Mouse (Mus musculus): ENCODE results near the gene Nrip1. TPM values are rescaled to one million over a fixed set of nuclear protein-coding genes. Genes with fewer than 3 reads are reported as not detected.
"Not testable (repeated sequence)": the region's sequence is repeated elsewhere in the genome, so short reads cannot be mapped to it uniquely, and the experiment has no call there.

Nrip1 gene
- polyA plus RNA-seq, 1 experiment from 2014 or later, result 24.3 TPM

DNA sequence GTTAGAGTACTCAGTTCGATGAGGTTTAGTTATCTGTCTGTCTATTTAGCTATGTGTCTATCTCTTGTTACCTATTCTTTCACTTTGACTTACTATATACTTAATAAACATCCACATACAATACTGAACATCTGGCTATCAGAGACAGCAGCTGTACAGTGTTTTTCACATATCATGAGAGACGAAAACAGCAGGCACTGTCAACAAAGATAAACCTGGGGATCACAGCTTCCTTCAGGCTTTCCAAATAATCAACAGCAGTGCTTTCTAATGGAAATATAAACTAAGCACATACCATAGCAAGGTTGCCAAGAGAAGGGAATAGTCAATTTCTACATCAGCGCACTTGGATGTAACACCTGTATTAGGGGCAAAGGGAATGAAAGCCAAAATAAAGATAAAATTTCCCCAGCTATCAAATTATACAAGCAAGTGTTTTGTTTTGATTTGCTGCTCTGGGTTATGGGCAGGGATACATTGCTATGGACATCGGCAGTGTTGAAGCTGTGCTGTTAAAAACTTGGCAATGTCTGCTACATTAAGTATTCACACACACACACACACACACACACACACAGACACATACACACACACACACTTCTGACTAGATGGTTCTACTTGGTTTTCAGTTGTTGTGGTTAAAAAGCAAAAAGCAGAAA is 35.2 kb upstream of the Nrip1 start:
- H3K27ac ChIP-seq (ENCODE audit: low read depth, low read length), result no peak overlapping the region
- no peaks in the 10 kb centered on the region for H3K4me1 ChIP-seq (ENCODE audit: control insufficient read depth, insufficient read depth, low read length)
- H3K27me3 ChIP-seq (ENCODE audit: control insufficient read depth, insufficient read depth, low read length), result no peaks in the 10 kb centered on the region
- H3K4me2 ChIP-seq, result no peak overlapping the region
- DNase-seq (ENCODE audit: low spot score, missing footprints), result no peak
- whole genome bisulfite sequencing, result 91% methylated on average over 4 of the region's 4 CpGs
- H3K9ac ChIP-seq (ENCODE audit: low read length), result no peak overlapping the region
- H3K36me3 ChIP-seq (ENCODE audit: control insufficient read depth, insufficient read depth, low read length), result no peaks in the 10 kb centered on the region
- no peak overlapping the region for H3K4me3 ChIP-seq (ENCODE audit: low read depth, low read length)
- no peaks in the 10 kb centered on the region for H3K9me3 ChIP-seq (ENCODE audit: control insufficient read depth, low read length)
- no peak for ATAC-seq (ENCODE audit: low FRiP score)

DNA sequence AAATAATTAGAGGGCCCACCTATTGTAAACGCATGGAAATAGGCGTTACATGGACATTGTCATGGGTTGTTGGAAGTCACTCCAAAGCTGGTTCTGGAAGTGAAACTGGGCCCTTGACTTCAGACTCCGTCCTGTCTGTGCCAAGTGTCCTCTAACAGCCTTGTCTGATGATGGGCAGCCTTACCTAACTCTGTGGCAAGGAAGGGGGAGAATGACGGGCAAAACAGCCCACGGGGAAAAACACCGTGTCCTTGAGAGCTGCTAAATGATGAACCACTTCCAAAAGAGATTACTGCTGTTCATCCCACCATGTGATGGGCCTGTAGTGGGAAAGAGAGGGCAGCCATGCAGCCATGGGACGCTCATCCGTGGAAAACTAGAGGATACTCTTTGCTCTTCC is 34.6 kb upstream of the Nrip1 start:
- ATAC-seq (ENCODE audit: low FRiP score), result no peak
- WGBS, result 89% methylated on average over 8 of the region's 8 CpGs
- Histone ChIP-seq H3K9ac (ENCODE audit: low read length) (no peak overlapping the region), H3K36me3 (ENCODE audit: control insufficient read depth, insufficient read depth, low read length) (no peaks in the 10 kb centered on the region), H3K4me1 (ENCODE audit: control insufficient read depth, insufficient read depth, low read length) (no peaks in the 10 kb centered on the region), H3K4me3 (ENCODE audit: low read depth, low read length) (no peak overlapping the region), H3K9me3 (ENCODE audit: control insufficient read depth, low read length) (no peaks in the 10 kb centered on the region), H3K27ac (ENCODE audit: low read depth, low read length) (no peak overlapping the region), H3K27me3 (ENCODE audit: control insufficient read depth, insufficient read depth, low read length) (no peaks in the 10 kb centered on the region), H3K4me2 (no peak overlapping the region)
- DNase-seq (ENCODE audit: low spot score, missing footprints), result no peak

- Histone ChIP-seq H3K9ac (ENCODE audit: low read length) (no peak overlapping the region), H3K27ac (ENCODE audit: low read depth, low read length) (no peak overlapping the region), H3K27me3 (ENCODE audit: control insufficient read depth, insufficient read depth, low read length) (no peaks in the 10 kb centered on the region), H3K4me1 (ENCODE audit: control insufficient read depth, insufficient read depth, low read length) (no peaks in the 10 kb centered on the region), H3K4me2 (no peak overlapping the region), H3K4me3 (ENCODE audit: low read depth, low read length) (no peak overlapping the region), H3K9me3 (ENCODE audit: control insufficient read depth, low read length) (no peaks in the 10 kb centered on the region), H3K36me3 (ENCODE audit: control insufficient read depth, insufficient read depth, low read length) (no peaks in the 10 kb centered on the region)
- DNase-seq (ENCODE audit: low spot score, missing footprints) (no peak), ATAC-seq (ENCODE audit: low FRiP score) (no peak)
- WGBS, result 83% methylated on average over 13 of the region's 13 CpGs
Measured at GRCm38 (mm10) chr16:76407321-76407920, 33.8 kb upstream of the Nrip1 start.

GRCm38 (mm10) chr16:76406897-76407296 is 33.3 kb upstream of the Nrip1 start:
- no peak overlapping the region for H3K9ac ChIP-seq (ENCODE audit: low read length)
- H3K4me1 ChIP-seq (ENCODE audit: control insufficient read depth, insufficient read depth, low read length), result no peaks in the 10 kb centered on the region
- WGBS, result 66% methylated on average over 7 of the region's 7 CpGs
- H3K9me3 ChIP-seq (ENCODE audit: control insufficient read depth, low read length), result no peaks in the 10 kb centered on the region
- no peak overlapping the region for H3K4me2 ChIP-seq
- no peak for DNase-seq (ENCODE audit: low spot score, missing footprints)
- H3K27me3 ChIP-seq (ENCODE audit: control insufficient read depth, insufficient read depth, low read length), result no peaks in the 10 kb centered on the region
- H3K4me3 ChIP-seq (ENCODE audit: low read depth, low read length), result no peak overlapping the region
- H3K27ac ChIP-seq (ENCODE audit: low read depth, low read length), result no peak overlapping the region
- no peak for ATAC-seq (ENCODE audit: low FRiP score)
- no peaks in the 10 kb centered on the region for H3K36me3 ChIP-seq (ENCODE audit: control insufficient read depth, insufficient read depth, low read length)

- no peak for ATAC-seq (ENCODE audit: low FRiP score)
Measured at GRCm38 (mm10) chr16:76406319-76406718, 32.7 kb upstream of the Nrip1 start.

DNA sequence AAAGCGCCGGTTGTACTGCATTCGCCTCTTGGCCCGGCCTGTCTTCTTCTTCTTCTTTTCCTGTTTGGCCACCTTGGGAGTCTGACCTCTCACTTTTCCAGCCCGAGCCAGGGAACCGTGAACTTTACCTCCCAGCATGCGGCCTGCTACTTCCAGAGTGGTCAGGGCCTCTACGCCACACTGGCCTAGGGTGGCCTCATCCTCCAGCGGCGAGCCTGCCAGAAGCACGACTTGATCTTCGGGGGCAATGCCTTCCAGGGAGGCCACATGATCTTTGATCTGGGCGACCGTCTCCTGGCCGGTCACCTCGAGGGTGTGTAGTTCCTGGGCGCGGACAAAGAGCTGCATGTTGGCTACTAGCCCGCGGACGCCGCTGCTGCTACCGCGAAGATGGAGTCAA is 29.7 kb upstream of the Nrip1 start:
- not testable (repeated sequence) for H3K4me2 ChIP-seq; H3K9ac ChIP-seq (ENCODE audit: low read length); H3K27ac ChIP-seq (ENCODE audit: low read depth, low read length); DNase-seq (ENCODE audit: low spot score, missing footprints); H3K36me3 ChIP-seq (ENCODE audit: control insufficient read depth, insufficient read depth, low read length); H3K4me1 ChIP-seq (ENCODE audit: control insufficient read depth, insufficient read depth, low read length); H3K9me3 ChIP-seq (ENCODE audit: control insufficient read depth, low read length); H3K27me3 ChIP-seq (ENCODE audit: control insufficient read depth, insufficient read depth, low read length); ATAC-seq (ENCODE audit: low FRiP score); H3K4me3 ChIP-seq (ENCODE audit: low read depth, low read length)
- WGBS, result 94% methylated on average over 22 of the region's 24 CpGs

More at GRCm38 (mm10) chr16:76406319-76406718, 32.7 kb upstream of the Nrip1 start:
- no peaks in the 10 kb centered on the region for H3K36me3 ChIP-seq (ENCODE audit: control insufficient read depth, insufficient read depth, low read length)
- H3K27me3 ChIP-seq (ENCODE audit: control insufficient read depth, insufficient read depth, low read length), result no peaks in the 10 kb centered on the region
- no peaks in the 10 kb centered on the region for H3K9me3 ChIP-seq (ENCODE audit: control insufficient read depth, low read length)
- no peak overlapping the region for H3K4me3 ChIP-seq (ENCODE audit: low read depth, low read length)
- DNase-seq (ENCODE audit: low spot score, missing footprints), result no peak
- H3K4me2 ChIP-seq, result no peak overlapping the region
- no peaks in the 10 kb centered on the region for H3K4me1 ChIP-seq (ENCODE audit: control insufficient read depth, insufficient read depth, low read length)
- H3K27ac ChIP-seq (ENCODE audit: low read depth, low read length), result no peak overlapping the region
- WGBS, result 95% methylated on average over 7 of the region's 7 CpGs
- no peak overlapping the region for H3K9ac ChIP-seq (ENCODE audit: low read length)

- Histone ChIP-seq H3K4me1 (ENCODE audit: control insufficient read depth, insufficient read depth, low read length) (no peaks in the 10 kb centered on the region), H3K4me2 (no peak overlapping the region), H3K9me3 (ENCODE audit: control insufficient read depth, low read length) (no peaks in the 10 kb centered on the region), H3K27ac (ENCODE audit: low read depth, low read length) (no peak overlapping the region), H3K36me3 (ENCODE audit: control insufficient read depth, insufficient read depth, low read length) (no peaks in the 10 kb centered on the region), H3K4me3 (ENCODE audit: low read depth, low read length) (no peak overlapping the region), H3K9ac (ENCODE audit: low read length) (no peak overlapping the region), H3K27me3 (ENCODE audit: control insufficient read depth, insufficient read depth, low read length) (no peaks in the 10 kb centered on the region)
- ATAC-seq (ENCODE audit: low FRiP score) (no peak), DNase-seq (ENCODE audit: low spot score, missing footprints) (peak; percentile 37)
- WGBS, result 81% methylated on average over 1 of the region's 1 CpGs
Measured at GRCm38 (mm10) chr16:76396512-76396911, 22.9 kb upstream of the Nrip1 start.

GRCm38 (mm10) chr16:76393267-76393666 is 19.6 kb upstream of the Nrip1 start:
- no peaks in the 10 kb centered on the region for H3K36me3 ChIP-seq (ENCODE audit: control insufficient read depth, insufficient read depth, low read length)
- no peak overlapping the region for H3K4me2 ChIP-seq
- H3K9me3 ChIP-seq (ENCODE audit: control insufficient read depth, low read length), result no peaks in the 10 kb centered on the region
- no peak overlapping the region for H3K9ac ChIP-seq (ENCODE audit: low read length)
- H3K27me3 ChIP-seq (ENCODE audit: control insufficient read depth, insufficient read depth, low read length), result no peaks in the 10 kb centered on the region
- 76% methylated on average over 3 of the region's 3 CpGs for WGBS
- DNase-seq (ENCODE audit: low spot score, missing footprints) (peak; percentile 66), ATAC-seq (ENCODE audit: low FRiP score) (no peak)
- no peak overlapping the region for H3K4me3 ChIP-seq (ENCODE audit: low read depth, low read length)
- H3K4me1 ChIP-seq (ENCODE audit: control insufficient read depth, insufficient read depth, low read length), result no peaks in the 10 kb centered on the region
- H3K27ac ChIP-seq (ENCODE audit: low read depth, low read length), result no peak overlapping the region

DNA sequence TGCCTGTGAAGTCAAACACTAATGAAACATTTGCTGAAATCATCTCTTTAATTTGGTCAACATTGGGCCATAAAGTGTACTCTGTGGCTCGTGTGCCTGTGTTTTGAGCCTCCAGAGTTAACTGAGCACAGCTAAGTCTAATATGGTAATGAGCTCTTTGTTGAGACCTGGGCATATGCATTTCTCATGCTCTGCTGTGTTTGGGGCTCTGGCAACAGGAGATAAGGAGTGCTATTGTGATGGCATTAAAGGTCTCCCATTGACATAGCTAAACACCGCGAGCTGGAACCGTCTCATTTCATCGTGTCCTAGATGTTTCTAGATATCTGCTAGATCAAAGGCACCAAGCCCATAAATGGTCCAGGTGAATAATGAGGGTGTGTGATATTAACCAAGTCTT is 12.9 kb upstream of the Nrip1 start:
- no peak overlapping the region for H3K4me3 ChIP-seq (ENCODE audit: low read depth, low read length)
- H3K9me3 ChIP-seq (ENCODE audit: control insufficient read depth, low read length), result no peaks in the 10 kb centered on the region
- H3K4me2 ChIP-seq, result no peak overlapping the region
- no peak for DNase-seq (ENCODE audit: low spot score, missing footprints)
- H3K36me3 ChIP-seq (ENCODE audit: control insufficient read depth, insufficient read depth, low read length), result no peaks in the 10 kb centered on the region
- no peak overlapping the region for H3K9ac ChIP-seq (ENCODE audit: low read length)
- WGBS, result 21% methylated on average over 5 of the region's 5 CpGs
- H3K27ac ChIP-seq (ENCODE audit: low read depth, low read length), result no peak overlapping the region
- peak; percentile 86 for ATAC-seq (ENCODE audit: low FRiP score)
- no peaks in the 10 kb centered on the region for H3K4me1 ChIP-seq (ENCODE audit: control insufficient read depth, insufficient read depth, low read length)
- H3K27me3 ChIP-seq (ENCODE audit: control insufficient read depth, insufficient read depth, low read length), result no peaks in the 10 kb centered on the region

Data from midbrain, embryonic 11.5 days (tissue).